Mouse (Mus musculus) heart, adult 8-10 months (tissue): ENCODE results near the gene Gm49416. TPM values are rescaled to one million over a fixed set of nuclear protein-coding genes. Genes with fewer than 3 reads are reported as not detected.
A peak's percentile ranks its signal among the peaks of the same experiment; 100 is the strongest.
"Not testable (repeated sequence)": the region's sequence is repeated elsewhere in the genome, so short reads cannot be mapped to it uniquely, and the experiment has no call there.

Experiments
- DNase-seq: peaks from one replicate; pipeline ENCODE4 v3.0.0; 2022; ENCODE audit warnings: low spot score
- total RNA-seq, 4 experiments: library from RNA; stranded (reverse); gene quantifications; 2 replicates each; pipeline ENCODE4 v1.2.4; 2022

Gene Gm49416
- total RNA-seq, 4 experiments from 2014 or later = 3.6 to 5.3 (median 4.6) TPM

DNA sequence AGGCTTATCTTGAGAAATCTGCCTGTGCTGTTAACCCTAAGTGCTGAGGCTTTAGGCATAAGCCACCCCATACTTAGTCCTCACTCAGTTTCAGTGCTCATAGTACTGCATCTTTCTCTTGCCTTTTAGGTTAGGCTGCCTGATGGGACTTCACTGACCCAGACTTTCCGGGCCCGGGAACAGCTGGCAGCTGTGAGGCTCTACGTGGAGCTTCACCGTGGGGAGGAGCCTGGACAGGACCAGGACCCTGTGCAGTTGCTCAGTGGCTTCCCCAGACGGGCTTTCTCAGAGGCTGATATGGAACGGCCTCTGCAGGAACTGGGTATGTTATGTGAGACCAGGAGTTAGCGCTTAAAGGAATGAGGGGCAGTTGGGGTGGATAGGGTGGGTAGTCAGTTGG is 13.7 kb upstream of the Gm49416 start:
- no peak for DNase-seq

DNA sequence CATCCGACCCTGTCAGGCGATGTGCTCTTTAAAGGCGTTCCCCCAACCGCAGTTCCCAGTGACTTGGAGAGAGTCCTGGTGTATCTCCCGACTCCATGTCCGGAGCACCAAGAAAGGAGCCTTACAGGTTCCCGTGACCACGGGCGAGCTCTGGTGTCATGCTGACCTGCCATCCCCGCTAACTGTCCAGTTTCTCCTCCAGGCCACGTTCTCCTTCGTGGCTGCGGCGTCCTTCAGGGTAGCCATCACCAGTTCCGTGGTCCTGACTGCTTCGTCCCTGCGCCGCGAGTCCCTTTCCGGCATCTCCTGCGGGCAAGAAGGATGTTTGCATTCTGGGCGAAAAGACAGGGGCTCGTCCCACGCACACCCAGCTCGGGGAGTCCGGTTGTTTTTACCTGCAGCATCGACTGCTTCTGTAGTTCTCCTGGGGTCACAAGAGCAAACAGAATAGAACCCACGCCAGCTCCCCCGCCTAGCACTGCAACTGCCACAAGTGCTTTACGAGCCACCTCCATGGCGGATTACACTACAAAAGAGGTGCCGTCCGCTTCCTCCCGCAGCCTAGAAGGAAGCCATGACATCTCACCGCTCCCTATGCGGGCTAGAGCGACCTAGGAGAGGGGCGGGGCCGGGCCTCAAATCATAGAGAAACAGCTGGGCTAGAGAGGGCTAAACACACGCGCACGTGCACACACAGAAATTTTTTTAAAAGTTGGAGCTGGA is 8.3 kb upstream of the Gm49416 start, which contains the start of gene Uqcc3:
Gene Uqcc3, minus strand, starts transcription at position 613 of the 723 bp plus-strand sequence.
- DNase-seq = peak; percentile 91

DNA sequence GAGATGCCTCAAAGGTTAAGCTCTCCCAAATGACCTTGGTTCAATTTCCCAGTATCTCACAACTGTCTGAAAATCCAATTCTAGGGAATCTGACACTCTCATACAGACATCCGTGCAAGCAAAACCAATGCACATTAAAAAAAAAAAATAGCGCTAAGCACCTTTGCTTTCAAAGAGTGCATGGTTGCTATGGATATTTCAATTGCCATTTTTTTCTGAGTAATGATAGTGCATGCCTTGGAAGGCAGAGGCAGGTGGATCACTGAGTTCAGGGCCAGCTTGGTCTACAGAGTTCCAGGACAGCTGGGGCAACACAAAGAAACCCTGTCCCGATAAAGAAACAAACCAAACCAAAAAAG is 7.7 kb upstream of the Gm49416 start:
- DNase-seq = no peak

DNA sequence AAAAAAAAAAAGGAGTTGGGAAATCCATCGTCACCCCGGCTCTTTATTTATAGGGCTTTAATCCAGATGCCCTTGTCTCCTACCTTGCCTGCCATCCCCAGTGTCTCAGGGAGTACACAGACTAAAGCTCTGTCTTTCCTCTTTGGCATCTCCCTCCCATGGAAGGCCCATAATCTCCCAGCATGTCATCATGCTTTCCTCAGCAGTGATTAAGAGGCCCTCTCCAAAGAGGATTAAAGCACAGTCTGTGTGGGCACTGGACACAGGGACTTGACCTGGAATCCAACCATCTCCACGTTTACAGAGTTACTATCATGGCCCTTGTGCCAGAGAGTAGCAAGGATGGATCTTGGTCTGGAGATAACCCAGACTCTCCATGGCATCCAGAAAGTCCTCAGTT is 5.1 kb upstream of the Gm49416 start, which contains the start of the genes Lbhd1 and Gm49403:
Gene Lbhd1, plus strand, starts transcription at position 117 of the 400 bp plus-strand sequence.
Gene Gm49403, plus strand, starts transcription at position 315 of the 400 bp plus-strand sequence.
- DNase-seq = no peak

DNA sequence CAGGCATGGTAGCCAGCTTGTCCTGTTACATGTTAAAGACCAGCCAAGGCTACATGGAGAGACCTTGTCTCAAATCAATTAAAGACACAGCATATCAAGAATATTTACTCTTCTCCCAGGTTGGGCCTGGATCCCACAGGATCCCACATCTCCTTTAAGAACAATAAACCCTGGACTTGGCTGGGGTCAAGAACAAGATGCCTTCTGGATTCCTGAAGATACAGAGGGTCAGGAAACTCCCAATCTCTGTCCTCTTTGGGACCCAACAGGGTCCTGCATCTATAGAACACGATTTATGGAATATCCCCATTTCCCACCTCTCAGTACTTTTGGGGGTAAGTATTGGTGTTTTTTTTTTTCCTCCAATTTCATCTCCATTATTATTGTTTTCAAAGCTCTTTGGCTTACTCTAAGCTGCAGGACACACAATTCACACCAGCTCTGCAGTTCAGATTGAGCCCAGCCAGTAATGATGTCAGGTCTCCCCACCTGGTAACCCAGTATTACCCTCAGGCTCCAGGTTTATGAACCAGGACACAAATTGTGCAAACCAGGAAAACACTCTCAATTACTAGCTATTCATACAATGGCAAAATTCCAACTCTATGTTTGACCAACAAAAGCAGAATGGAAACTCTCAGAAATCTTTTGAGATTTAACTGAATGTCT is 1.7 kb upstream of the Gm49416 start:
- no peak for DNase-seq

DNA sequence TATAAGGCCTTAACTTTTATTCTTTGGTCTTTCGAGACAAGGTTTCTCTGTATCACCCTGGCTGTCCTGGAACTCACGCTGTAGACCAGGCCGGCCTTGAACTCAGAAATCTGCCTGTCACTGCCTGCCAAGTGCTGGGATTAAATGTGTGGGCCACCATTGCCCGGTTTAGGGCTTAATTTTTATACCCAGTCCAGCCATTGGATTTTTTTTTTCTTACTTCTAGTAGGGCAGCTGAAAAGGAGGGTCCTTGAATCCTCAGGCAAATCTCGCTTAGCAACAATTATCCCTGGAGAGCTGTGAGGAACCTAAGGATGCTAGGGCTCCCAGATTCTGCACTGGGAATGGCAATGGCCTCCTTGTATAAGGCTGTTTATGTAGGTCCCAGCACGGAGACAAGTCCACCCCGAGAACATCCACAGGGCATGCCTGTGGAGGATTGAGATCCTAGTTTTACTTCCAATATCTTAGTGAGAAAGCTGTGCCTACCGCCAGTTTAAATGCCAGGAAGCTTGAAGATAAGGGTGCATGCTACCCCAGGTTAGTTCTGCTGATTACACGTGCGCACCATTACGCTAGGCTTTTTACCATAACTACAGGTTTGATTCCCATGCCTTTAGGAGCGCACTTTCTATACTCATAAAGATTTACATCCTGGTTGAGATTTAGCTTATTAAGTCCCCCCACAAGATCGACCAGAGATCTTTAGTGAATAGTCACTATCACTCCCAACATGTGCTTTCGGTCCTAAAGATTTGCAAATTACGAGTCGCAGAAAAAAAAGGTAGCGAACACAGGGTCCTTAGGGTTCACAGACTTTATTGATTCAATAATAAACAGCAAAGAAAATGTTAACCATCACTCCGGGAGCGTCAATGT is 902 bp upstream of the Gm49416 start:
- no peak for DNase-seq

DNA sequence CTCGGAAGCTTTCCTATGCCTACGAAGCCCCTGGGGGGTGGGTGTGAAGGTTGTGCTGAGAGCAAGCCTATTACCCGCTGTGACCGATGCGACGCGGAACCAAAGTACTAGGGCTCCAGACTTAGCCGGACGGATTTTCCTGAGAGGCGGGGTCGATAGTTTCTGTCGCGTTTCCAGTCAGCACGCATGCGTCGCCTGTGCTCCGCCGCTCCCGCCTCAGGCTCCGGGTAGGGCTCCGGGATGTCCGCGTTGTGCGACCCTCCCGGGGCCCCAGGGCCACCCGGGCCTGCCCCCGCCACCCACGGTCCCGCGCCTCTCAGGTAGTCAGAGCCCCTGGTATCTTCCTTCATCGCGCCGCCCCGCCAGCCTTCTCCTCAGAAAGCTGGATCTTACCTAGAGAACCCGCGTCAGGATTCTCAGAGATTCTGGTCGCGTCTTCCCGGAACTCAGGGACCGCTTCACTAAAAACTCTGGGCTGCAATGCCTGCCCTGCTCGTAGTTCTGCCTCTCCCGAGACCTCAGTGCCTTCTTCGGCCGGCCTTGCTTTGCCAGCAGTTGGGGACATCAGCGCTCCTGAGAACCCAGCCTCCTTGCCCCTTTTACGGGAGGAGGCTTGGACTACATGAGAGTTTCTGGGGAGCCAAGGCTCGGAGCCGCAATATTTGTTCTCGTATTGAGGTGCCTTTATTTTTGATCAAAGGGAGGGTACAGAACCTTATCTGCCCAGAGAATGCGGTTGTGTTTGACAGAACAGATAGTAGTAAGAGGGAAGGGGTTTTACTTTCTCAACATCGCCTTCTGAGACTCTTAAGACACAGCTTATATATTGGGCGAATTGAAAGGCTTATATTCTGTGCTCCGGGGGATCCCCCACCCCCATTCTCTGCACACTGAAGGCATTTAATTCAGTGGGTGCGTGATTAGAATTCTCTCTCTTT is 4.4 kb downstream of the Gm49416 start, which contains the start of gene Ints5:
Gene Ints5, plus strand, starts transcription at position 177 of the 938 bp plus-strand sequence.
- DNase-seq = peak; percentile 88

DNA sequence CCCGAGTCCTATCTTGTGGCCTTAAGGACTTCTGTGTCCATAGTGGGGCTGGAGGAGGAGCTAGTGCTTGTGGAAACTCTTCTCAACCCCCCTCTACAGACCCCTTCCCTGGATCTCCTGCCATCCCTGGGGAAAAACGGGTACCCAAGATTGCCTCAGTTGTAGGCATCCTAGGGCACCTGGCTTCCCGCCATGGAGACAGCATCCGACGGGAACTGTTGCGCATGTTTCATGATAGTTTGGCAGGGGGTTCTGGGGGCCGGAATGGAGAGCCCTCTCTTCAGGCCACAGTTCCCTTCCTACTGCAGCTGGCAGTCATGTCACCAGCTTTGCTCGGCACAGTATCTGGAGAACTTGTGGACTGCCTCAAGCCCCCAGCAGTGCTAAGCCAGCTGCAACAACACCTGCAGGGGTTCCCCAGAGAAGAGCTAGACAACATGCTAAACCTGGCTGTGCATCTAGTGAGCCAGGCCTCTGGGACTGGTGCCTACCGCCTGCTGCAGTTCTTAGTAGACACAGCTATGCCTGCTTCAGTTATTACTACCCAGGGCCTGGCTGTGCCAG is 6.8 kb downstream of the Gm49416 start:
- DNase-seq = no peak

DNA sequence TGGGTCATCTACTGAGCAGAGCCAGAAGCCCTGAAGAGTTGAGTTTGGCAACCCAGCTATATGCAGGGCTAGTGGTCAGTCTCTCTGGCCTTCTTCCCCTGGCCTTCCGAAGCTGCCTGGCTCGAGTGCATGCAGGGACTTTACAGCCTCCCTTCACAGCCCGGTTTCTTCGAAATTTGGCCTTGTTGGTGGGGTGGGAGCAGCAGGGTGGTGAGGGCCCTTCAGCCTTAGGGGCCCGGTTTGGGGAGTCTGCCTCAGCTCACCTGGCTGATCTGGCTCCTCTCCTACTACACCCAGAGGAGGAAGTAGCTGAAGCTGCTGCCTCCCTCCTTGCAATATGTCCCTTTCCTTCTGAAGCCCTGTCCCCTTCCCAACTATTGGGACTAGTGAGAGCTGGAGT is 7.5 kb downstream of the Gm49416 start:
- not testable (repeated sequence) for DNase-seq

DNA sequence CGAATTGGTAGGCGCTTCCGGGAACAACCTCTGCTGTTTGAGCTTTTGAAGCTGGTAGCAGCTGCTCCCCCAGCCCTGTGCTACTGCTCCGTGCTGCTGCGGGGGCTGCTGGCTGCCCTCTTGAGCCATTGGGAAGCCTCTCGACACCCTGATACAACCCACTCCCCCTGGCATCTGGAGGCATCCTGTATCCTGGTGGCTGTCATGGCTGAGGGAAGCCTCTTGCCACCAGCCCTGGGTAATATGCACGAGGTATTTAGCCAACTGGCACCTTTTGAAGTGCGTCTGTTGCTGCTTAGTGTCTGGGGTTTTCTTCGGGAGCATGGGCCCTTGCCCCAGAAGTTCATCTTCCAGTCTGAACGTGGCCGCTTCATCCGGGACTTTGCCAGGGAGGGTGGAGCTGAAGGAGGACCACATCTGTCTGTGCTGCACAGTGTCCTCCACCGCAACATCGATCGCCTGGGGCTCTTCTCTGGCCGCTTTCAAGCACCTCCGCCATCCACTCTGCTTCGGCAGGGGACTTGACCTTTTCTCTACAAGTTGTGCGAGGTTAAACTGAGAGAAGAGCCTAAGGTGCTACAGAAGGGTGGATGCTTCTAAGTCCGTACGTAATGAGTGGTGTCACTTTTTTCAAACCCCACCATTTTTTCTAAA is 8.6 kb downstream of the Gm49416 start:
- peak; percentile 27 for DNase-seq

DNA sequence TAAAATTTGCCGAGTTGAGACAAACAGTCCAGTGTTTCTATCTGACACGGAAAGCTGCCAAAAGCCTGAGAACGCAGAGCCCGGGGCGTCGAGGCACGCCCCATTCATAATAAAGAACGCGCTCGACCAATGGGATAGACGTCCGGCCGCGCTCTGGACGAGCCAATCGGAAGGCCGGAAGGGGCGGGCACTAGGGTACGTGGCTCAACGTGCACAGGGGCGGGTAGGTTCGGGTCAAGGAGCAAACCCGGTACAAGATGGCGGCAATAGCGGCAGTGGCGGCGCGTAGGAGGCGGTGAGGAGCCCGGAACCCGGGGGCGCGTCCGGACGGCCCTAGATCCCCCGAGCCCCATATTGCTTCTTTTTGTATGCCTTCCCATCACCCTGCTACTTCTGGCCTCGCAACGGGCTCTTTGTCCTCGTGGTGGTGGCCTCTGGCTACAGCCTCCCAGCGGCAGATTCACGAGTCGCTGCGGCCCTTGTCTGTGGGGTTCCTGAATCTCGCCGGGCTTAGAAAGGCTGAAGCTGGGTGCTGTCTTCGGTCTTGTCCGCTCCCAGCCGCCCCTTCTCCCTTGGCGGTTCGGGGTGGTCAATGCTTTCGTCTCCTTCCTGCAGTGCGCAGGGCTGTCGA is 9.3 kb downstream of the Gm49416 start, which contains the start of gene Ganab:
Gene Ganab, plus strand, starts transcription at position 207 of the 631 bp plus-strand sequence.
- DNase-seq = peak; percentile 95

DNA sequence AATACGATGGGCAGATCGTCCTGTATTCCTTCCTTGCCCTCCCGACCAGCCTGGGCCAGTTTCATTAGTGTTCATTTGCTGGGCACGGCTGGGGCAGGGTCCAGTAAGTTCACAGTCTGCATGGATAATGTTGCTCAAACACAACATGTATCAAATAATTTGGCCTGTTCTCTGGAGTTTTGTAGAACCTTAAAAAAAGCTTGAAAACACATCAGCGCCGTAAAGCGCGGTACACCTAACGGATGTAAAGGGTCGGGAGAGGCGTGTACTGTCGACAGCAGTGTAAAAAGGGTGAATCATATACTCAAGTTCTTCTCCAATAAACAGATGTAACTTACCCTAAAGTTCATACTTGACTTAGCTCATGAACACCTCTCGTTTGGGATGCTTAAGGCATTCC is 9.8 kb downstream of the Gm49416 start:
- DNase-seq = no peak

DNA sequence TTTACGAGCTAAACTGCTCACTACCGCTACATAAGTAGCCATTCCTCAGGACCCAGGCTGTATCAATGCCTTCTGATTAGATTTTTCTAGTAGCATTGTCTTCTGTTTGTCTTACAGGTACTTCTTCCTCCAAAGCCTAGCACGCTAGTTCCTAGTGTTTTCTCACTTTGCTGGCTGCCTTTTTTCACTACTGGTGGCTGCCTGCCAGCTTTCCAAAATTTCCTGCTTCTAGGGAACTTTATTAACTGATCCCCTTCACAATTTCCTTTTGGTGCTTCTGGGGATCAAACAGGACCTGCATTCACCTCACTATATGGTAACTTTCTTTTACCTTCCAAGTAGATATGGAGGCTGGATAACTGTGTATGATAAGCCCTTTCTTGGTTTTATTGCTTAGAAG is 10.4 kb downstream of the Gm49416 start:
- no peak for DNase-seq

DNA sequence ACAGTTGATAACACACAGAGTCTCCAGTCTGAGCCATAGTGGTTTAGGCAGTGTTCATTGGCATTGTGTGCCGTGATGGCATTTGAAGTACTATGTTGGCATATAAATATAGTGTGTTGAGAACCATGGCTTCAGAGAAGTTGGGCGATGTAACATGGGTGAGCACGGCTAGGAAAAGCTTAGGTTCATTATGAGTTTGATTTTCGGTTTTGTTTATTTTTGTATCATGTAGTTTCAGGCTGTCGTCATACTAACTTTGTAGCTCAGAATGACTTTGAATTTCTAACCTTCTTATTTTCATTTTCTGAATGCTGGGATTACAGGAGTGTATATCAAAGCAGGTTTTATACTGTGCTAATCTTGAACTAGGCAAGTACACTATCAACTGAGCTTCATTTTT is 14.7 kb downstream of the Gm49416 start:
- DNase-seq = no peak

DNA sequence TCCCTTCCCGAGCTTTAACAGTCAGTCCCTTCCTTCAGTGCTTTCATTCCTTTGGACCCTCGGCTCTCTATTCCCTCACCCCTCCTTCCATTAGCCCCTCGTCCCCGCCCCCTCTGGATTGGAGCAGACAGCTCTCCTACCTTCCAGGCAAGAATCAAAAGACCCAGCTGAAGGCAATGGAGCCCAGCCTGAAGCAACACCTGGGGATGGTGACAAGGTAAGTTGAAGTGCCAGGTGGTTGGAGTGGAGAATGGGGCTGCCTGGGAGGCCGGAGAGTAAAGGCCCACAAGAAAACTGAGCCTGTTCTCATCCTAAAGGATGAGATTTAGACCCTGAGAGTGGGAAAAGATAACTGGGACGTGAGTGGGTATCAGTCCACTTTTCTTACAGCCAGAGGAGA is 19.8 kb downstream of the Gm49416 start:
- DNase-seq = no peak

DNA sequence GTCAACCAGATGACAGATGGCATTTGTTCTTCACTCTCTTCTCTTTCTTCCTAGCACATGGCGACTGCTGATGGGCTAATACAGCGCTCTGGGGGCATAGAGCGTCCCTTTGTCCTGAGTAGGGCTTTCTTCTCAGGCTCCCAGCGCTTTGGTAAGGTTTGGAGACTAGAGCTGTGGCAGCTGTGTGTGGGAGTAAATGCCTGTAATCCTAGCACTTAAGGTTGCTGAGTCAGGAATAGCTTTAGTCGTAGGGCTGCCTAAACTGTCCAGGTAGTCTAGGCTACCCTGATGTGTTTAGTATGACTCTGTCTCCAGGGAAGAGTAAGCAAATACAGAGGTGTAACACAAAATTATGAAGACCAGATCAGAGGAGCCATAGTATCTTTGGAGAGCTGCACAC is 23.1 kb downstream of the Gm49416 start:
- DNase-seq = no peak

DNA sequence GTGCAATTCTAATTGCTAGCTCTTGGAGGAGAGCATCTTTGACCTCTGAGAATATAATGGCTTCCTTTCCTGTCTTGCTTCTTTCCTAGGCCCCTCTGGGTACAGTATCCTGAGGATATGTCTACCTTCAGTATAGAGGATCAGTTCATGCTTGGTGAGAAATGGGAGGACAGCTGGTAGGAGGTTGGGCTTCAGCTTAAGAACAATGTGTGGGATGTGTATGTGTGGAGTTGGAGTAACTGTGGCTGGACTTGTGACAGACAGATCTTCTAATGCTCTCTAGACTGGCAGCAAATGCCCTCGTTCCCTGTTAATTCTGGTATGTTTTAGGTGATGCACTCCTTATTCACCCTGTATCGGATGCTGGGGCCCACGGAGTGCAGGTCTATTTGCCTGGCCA is 25.5 kb downstream of the Gm49416 start:
- DNase-seq = no peak

DNA sequence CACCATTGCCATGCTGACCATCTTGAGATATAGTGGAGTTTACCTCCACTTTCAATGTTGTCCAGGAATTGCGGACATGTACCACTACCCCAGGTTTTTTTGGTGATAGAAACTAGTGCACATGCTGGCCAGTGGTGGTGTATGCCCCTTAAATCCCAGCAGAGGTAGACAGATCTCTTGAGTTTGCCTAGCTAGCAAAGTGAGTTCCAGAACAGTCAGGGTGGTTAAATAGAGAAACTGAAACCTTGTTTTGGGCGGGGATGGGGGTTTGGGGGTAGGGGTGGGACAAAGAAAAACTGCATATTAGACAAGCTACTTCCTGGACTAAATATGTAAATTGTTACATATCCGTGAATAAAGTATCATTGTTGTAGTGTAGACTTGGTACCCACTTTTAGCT is 30.3 kb downstream of the Gm49416 start:
- DNase-seq = no peak

DNA sequence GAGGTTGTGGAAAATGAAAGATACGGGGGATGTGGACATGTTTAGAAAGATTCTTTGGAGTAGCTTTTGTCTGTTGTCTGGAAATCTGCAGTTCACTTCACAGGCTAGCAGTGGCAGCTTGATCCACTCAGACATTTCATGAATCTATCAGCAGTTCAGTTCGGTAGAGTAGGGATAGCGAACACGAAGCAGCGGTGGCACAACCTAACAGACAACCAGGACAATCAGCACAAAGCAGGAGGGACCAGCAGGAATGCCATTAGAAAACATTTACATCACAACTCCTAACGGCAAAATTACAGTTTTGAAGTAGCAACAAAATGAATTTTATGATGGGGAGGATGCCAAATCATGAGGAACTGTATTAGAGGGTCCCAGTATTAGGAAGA is 31.0 kb downstream of the Gm49416 start:
- DNase-seq = no peak
